Mouse (Mus musculus) hindbrain, embryonic 14.5 days (tissue): ENCODE data around the gene Exoc6b. TPM values are rescaled to one million over a fixed set of nuclear protein-coding genes. Genes with fewer than 3 reads are reported as not detected.

Experiments used
- ATAC-seq: fragments of 200-750 bp; cut with Nextera tagmentation; 2 replicates; pipeline ENCODE4 v1.8.0; 2017; ENCODE audit warnings: moderate number of reproducible peaks, mild to moderate bottlenecking, moderate TSS enrichment, moderate library complexity; ENCODE audit not compliant: low FRiP score
- DNase-seq: peaks from one replicate; pipeline ENCODE4 v3.0.0-alpha.2; 2015; ENCODE audit warnings: low spot score
- H3K27ac ChIP-seq: fragments of 300-500 bp; sonication (generic); 2 replicates; pipeline ENCODE4 v1.5.1; 2014; ENCODE audit warnings: mild to moderate bottlenecking, moderate library complexity
- H3K27me3 ChIP-seq: fragments of 300-500 bp; sonication (generic); 2 replicates; pipeline ENCODE4 v1.6.1; 2014; ENCODE audit warnings: mild to moderate bottlenecking, low read length, mixed read lengths; ENCODE audit not compliant: control insufficient read depth, insufficient read depth
- H3K36me3 ChIP-seq: fragments of 300-500 bp; sonication (generic); replicated peaks from 2 replicates; pipeline ENCODE4 v1.6.1; 2014; ENCODE audit not compliant: control insufficient read depth, insufficient read depth
- H3K4me1 ChIP-seq: fragments of 300-500 bp; sonication (generic); replicated peaks from 2 replicates; pipeline ENCODE4 v1.6.1; 2014; ENCODE audit warnings: antibody characterized with exemption, low read length, mixed read lengths; ENCODE audit not compliant: control insufficient read depth, insufficient read depth
- H3K4me2 ChIP-seq: fragments of 300-500 bp; sonication (generic); replicated peaks from 2 replicates; pipeline ENCODE4 v1.6.1; 2014; ENCODE audit warnings: mild to moderate bottlenecking, moderate library complexity
- H3K4me3 ChIP-seq: fragments of 300-500 bp; sonication (generic); replicated peaks from 2 replicates; pipeline ENCODE4 v1.5.1; 2014; ENCODE audit warnings: mild to moderate bottlenecking, low read length
- H3K9ac ChIP-seq: fragments of 300-500 bp; sonication (generic); 2 replicates; pipeline ENCODE4 v1.6.1; 2014
- H3K9me3 ChIP-seq: fragments of 300-500 bp; sonication (generic); 2 replicates; pipeline ENCODE4 v1.6.1; 2016; ENCODE audit warnings: low read length; ENCODE audit not compliant: control insufficient read depth
- WGBS: fragments of 180-500 bp; shearing (Covaris S2); extraction: QIAGEN DNeasy Blood & Tissue Kit; methylation state at CpG from one replicate; pipeline ENCODE4 v1.1.7; 2014; 5-methylcytosine and 5-hydroxymethylcytosine counted together
- polyA plus RNA-seq: library from polyadenylated mRNA; unstranded; fragments of >200 nt; fragmentation: Nextera tagmentation; extraction: Ambion mirVana; gene quantifications from 2 replicates; pipeline ENCODE4 v1.2.1, GENCODE M21; 2014

The Exoc6b gene
- polyA plus RNA-seq, 1 experiment from 2014 or later = 61.7 TPM

DNA sequence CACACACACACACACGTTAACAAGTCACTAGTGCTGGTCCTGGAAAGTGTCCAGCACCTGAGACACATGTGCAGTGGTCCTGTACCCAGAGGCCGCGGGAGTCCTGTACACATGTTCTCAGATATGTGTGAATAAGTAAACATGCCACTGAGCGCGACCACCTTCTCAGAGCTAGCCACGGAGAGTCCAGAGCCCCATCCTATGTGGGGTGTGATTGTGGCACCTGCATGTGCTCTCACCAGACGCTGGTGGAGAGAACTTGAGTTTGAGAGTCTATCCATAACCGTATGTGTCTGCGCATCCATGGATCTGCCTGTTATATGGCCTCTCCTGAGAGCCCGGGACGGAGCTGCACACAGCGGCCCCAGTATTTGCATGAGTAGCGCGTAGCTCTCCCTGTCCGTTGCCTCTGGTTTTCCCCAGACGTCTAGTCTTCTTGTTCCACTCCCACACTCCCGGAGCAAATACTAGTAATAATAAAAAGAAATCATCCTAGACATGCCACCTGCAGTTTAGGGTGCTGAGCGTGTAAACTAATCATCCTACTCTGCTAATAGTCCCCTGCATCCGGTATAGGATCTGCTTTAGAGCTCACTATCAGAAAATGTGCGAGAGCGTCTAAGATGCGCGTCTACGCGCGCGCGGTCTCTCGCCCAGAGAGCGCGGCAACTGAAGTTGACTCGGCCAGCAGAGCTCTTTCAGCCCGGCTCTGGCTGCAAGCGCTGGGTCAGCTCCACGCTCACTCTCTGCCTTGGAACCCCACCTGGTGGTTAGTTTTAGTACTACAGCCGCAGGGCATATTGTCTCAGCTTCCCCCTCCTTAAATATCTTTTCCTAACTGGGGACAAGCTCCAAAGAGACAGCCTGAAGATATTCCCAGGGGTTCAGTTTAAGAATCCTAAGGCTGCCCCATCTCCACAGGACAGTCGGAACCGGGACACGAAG lies 479.3 kb downstream of the Exoc6b start:
- Histone ChIP-seq H3K27me3 (peaks cover 51% of the 10 kb centered on the region), H3K9ac (peak overlapping the region; percentile 63), H3K9me3 (no peaks in the 10 kb centered on the region), H3K4me2 (peak overlapping the region; percentile 85), H3K4me3 (peak overlapping the region; percentile 45), H3K4me1 (peaks cover 41% of the 10 kb centered on the region; the same call in 1 of the 2 replicates), H3K27ac (peak overlapping the region; percentile 3; the same call in 1 of the 2 replicates), H3K36me3 (no peaks in the 10 kb centered on the region)
- WGBS = 4% methylated on average over 39 of the region's 39 CpGs
- ATAC-seq (peak; percentile 58), DNase-seq (peak; percentile 89)

DNA sequence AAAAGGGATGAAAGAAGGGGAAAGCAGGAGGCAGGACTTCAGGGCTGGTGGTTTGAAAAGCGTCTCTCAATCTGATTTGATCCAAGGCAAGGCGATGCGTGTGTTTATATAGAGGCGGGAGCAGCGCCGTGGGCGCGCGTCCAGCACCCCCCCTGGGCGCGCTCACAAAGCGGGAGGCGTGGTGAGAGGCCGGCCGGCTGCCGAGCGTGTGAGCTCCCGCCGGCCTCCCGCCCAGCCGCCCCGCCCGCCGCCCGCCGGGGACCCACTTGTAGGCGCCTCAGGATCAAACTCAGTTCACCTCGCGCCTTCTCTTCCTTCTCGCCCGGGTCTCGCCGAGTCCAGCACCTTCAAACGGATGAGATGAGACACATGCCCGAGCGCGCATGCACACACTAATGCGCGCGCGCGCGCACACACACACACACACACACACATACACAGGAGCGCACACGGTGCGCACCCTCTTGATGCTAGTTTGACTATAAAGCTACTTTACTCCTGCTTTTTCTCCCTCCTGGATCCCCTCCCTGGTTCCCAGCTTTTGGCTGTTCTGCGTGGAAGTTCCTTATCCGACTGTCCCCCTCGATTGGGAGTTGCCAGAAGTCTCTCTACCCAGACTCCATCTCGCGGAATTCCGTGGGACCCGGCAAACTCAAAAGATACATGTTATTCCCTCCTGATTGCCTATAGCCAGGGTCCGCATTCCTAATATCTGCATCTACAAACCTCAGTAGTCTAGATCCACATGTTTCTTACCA lies 480.2 kb downstream of the Exoc6b start:
- H3K9ac ChIP-seq = peak overlapping the region; percentile 63
- peak; percentile 75 for DNase-seq
- no peak overlapping the region for H3K27ac ChIP-seq
- H3K4me1 ChIP-seq = peaks cover 46% of the 10 kb centered on the region
- peak overlapping the region; percentile 45 for H3K4me3 ChIP-seq
- H3K4me2 ChIP-seq = peak overlapping the region; percentile 85
- no peaks in the 10 kb centered on the region for H3K9me3 ChIP-seq
- no peak; the same call in 1 of the 2 replicates for ATAC-seq
- 1% methylated on average over 46 of the region's 54 CpGs for WGBS
- peaks cover 59% of the 10 kb centered on the region for H3K27me3 ChIP-seq
- H3K36me3 ChIP-seq = no peaks in the 10 kb centered on the region

DNA sequence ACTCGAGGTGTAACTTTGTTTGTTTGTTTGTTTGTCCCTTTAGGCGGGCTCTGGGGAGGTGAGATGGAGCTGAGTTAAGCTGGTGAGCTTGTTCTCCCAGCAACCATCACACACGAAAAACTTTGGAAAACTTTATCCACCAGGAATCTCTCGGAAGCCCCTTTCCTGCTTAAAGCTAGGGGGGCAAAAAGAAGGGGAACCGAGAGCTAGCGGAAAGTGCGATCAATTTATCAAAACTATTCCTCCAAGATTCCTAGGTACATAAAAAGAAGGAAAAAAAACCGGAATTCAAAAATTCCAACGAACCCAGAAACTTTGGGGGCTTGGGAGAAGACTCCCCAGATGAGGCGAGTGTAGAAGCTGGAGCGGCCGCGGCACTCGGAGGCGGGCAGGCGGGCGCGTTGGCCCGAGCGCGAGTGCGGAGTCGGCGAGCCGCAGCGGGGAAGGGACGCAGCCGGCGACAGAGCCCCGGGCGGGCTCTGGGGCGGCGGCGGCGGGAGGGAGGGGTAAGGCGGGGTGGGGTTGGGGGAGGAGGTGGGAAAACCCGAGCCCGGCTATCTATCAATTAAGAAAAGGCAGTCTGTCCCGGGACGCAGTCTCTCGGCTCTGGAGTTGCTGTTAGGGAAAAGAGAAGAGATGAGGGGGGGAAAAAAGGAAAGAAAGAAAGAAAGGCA lies 481.0 kb downstream of the Exoc6b start:
- 0% methylated on average over 41 of the region's 41 CpGs for WGBS
- peak overlapping the region; percentile 63 for H3K9ac ChIP-seq
- H3K4me1 ChIP-seq = peaks cover 54% of the 10 kb centered on the region
- peak overlapping the region; percentile 11; the same call in 1 of the 2 replicates for H3K27ac ChIP-seq
- H3K9me3 ChIP-seq = no peaks in the 10 kb centered on the region
- H3K36me3 ChIP-seq = no peaks in the 10 kb centered on the region
- peak overlapping the region; percentile 45 for H3K4me3 ChIP-seq
- no peak for ATAC-seq
- H3K27me3 ChIP-seq = peaks cover 66% of the 10 kb centered on the region
- H3K4me2 ChIP-seq = peak overlapping the region; percentile 85
- no peak for DNase-seq

DNA sequence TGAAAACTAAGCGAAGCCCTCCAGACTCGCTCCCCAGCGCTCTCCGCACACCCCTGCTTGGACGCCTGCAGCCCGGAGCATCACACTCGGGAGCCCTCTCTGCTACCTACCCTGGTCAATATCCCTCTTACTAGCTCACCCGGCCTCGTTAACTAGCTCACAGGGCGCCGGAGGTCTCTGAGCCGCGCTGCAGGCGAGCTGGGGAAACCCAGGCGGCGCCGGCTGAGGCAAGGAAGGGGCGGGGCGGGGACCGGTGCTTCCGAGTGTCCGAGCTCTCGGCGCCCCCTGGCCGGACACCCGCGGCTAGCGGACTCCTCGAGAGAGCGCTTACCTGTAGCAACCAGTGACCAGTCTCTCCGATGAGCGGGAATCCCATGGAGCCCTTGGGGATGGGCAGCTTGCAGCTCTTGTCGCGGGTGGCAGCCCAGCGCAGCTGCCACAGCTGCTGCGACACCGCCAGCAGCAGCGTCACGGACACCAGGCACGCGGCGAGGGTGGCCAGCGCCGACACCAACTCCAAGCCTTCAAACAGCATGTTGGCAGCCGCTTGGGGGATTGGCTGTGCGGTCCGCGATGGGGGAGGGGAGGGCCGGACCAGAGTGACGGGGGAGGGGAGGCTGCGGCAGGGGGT lies 481.7 kb downstream of the Exoc6b start:
- H3K4me2 ChIP-seq = peak overlapping the region; percentile 85
- H3K36me3 ChIP-seq = no peaks in the 10 kb centered on the region

DNA sequence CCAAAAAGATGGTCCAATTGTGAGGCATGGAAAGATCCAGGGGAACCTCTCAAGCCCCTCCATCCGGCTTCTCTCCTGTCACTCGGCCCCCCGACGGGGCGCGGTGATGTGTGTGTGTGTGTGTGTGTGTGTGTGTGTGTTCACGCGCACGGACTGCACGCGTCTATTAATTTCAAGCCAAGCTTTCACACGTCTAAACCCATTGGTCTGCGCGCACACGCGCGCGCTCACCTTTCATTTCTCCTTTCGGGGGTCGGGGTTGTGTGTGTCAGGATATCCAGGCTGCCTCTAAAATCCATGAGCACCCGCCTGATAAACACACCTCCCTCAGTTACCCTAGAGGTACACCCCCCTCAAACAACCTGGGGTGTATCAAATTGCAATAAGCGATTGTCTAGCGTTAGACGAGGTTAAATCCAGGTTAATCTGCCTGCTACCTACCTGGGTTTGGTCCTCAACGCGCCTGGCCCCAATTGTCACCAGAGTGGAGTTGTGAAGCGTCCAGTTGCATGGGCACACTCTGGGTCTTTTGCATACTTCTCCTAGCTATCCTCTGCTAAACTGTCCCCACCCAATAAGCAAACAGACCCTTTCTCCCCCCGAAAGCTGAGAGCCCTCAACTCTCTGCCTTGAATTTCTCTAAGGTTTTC lies 482.6 kb downstream of the Exoc6b start:
- Histone ChIP-seq H3K36me3 (no peaks in the 10 kb centered on the region), H3K27me3 (peaks cover 83% of the 10 kb centered on the region), H3K9ac (peak overlapping the region; percentile 63), H3K27ac (peak overlapping the region; percentile 75), H3K4me2 (peak overlapping the region; percentile 85), H3K4me3 (peak overlapping the region; percentile 45), H3K4me1 (peaks cover 58% of the 10 kb centered on the region), H3K9me3 (no peaks in the 10 kb centered on the region)
- ATAC-seq = no peak
- 1% methylated on average over 28 of the region's 28 CpGs for WGBS
- no peak for DNase-seq

More for the DNA sequence above, 481.7 kb downstream of the Exoc6b start:
- H3K4me1 ChIP-seq = peaks cover 58% of the 10 kb centered on the region
- WGBS = under 1% methylated on average over 51 of the region's 51 CpGs
- ATAC-seq (no peak), DNase-seq (no peak)
- H3K27ac ChIP-seq = peak overlapping the region; percentile 75
- no peaks in the 10 kb centered on the region for H3K9me3 ChIP-seq
- H3K9ac ChIP-seq = peak overlapping the region; percentile 63
- H3K4me3 ChIP-seq = peak overlapping the region; percentile 45
- peaks cover 74% of the 10 kb centered on the region for H3K27me3 ChIP-seq

DNA sequence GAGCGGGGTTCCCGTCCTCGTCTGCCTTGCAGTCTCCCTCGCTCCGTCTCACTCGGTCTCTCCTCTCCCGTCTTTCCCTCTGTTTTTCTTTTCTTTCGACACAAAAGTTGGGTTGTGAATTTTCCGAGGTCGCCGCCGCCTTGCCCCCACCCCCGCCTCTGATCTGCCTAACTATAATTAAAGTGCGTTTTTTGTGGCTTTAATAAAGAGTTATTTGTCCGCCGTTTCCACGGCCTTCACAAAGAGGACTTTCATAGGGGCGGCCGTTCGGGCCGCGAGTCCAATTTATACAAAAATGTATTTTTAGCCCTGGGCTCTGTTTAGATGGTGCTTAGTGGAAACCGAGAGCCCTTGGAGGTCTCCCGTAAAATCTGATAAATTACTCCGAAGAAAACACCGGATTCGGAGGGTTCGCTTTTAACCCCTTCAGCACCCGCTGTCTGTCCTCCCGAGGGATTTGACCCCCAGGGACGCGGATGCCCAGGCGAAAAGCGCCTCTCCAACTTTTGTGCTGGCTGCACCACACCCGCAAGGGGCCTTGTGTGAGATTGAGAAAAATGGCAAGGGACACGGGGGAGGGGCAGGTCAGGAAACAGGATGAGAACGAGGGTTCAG lies 483.5 kb downstream of the Exoc6b start:
- H3K9me3 ChIP-seq = no peaks in the 10 kb centered on the region
- H3K27ac ChIP-seq = peak overlapping the region; percentile 75
- DNase-seq = no peak
- under 1% methylated on average over 37 of the region's 37 CpGs for WGBS
- ATAC-seq = no peak
- H3K4me2 ChIP-seq = peak overlapping the region; percentile 85
- H3K4me1 ChIP-seq = peaks cover 58% of the 10 kb centered on the region
- H3K27me3 ChIP-seq = peaks cover 92% of the 10 kb centered on the region
- peak overlapping the region; percentile 45 for H3K4me3 ChIP-seq
- H3K9ac ChIP-seq = peak overlapping the region; percentile 59
- H3K36me3 ChIP-seq = no peaks in the 10 kb centered on the region

DNA sequence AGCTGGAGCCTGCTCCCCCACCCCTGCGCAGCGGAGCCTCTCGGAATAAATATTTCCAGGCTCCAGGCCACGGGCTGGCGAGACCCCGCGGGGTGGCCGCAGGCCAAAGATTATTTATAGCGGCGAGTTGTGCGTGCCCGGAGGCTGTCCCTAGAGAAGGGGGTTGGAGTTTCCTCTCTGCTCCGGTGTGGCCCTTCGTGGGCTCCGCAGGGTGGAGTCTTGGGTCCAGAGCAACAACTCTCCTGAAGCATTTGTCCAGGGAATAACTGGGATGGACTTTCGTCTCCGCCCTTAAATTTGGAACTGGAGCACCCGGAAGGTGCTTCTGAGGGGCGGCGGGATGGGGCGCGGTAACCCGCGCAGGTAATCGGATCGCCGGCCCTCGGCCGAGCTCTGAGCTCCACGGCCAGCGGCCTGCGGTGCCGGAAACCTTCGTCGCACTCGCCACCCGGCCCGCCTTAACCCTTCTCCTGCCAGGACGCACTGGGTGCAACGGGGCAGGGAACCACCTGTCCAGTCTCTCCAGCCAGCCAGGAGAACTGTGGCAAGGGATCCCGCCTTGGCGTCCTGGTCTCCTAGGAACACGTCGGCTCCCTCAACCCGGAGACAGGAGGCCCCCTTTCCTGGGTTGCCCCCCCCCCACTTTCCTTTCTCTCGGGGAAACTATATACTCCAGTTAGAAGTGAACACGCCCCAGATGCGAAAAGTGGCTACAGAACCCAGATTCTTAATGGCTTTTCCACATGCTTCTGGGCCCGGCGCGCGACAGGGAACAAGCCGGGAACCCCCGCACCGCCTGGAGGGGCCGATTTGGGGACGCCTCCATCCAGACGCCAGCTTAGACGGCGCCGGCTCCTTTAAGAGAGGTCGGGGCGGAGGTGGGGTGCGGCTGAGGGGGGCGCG lies 484.3 kb downstream of the Exoc6b start:
- no peak for ATAC-seq
- H3K4me2 ChIP-seq = peak overlapping the region; percentile 85
- peaks cover 57% of the 10 kb centered on the region for H3K4me1 ChIP-seq
- no peak for DNase-seq
- peak overlapping the region; percentile 59 for H3K9ac ChIP-seq
- H3K9me3 ChIP-seq = no peaks in the 10 kb centered on the region
- H3K4me3 ChIP-seq = peak overlapping the region; percentile 45
- WGBS = under 1% methylated on average over 66 of the region's 66 CpGs
- H3K27me3 ChIP-seq = peaks cover 99% of the 10 kb centered on the region
- no peaks in the 10 kb centered on the region for H3K36me3 ChIP-seq
- peak overlapping the region; percentile 75 for H3K27ac ChIP-seq
